Mouse (Mus musculus): Measurements from ENCODE around the gene Lgals3. TPM values are rescaled to one million over a fixed set of nuclear protein-coding genes. Genes with fewer than 3 reads are reported as not detected.

The Lgals3 gene
- polyA plus RNA-seq, 1 experiment from 2014 or later = 5.0 TPM

DNA sequence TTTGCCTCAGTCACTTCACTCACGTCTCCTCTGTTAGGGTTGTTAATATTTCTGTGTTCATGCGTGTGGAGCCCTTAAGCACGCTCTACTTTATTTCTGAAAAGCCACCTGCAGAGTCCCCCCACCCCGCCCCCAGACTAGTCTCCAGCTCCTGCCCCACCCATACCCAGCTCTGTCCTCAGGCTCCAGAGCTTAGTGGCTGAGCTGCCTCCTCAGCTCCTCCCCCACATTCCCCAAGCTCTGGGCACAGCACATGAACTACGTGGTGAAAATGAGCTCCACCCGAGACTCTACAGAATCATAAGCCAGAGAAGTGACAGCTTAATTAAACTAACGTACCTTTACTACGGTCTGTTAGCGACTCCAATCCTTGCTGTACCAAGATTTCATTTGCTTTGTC lies 38.4 kb downstream of the Lgals3 start:
- H3K4me3 ChIP-seq (ENCODE audit: low read depth, low read length) = no peak overlapping the region
- no peak overlapping the region for H3K9ac ChIP-seq (ENCODE audit: low read depth, low read length)
- H3K27ac ChIP-seq (ENCODE audit: low read length) = no peak overlapping the region
- H3K4me2 ChIP-seq (ENCODE audit: low read length) = no peak overlapping the region
- H3K9me3 ChIP-seq (replicated peaks; ENCODE audit: control insufficient read depth, low read length, poor library complexity, severe bottlenecking) = no peaks in the 10 kb centered on the region
- no peaks in the 10 kb centered on the region for H3K27me3 ChIP-seq (ENCODE audit: control insufficient read depth, insufficient read depth, low read depth, low read length)
- no peaks in the 10 kb centered on the region for H3K36me3 ChIP-seq (ENCODE audit: control insufficient read depth, insufficient read depth, low read length)
- H3K4me1 ChIP-seq (ENCODE audit: control insufficient read depth, insufficient read depth, low read length) = no peaks in the 10 kb centered on the region
- 88% methylated on average over 9 of the region's 9 CpGs for WGBS
- ATAC-seq = no peak

DNA sequence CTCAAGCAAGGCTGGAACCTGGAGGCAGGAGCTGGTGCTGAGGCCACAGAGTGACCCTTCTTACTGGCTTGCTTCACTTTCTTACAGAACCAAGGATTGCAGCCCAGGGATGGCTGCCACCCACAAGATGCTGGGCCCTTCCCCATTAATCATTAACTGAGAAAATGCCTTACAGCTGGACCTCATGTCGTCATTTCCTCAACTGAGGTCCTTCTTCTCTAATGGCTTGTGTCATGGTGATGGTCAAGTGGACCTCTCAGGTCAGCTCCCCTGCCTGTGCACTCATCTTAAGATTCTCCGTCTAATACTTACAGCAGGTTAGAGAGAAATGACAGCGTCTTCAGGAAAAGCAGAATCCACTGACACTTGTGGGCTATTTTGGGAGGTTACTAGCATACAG lies 49.8 kb downstream of the Lgals3 start:
- Histone ChIP-seq H3K36me3 (ENCODE audit: control insufficient read depth, insufficient read depth, low read length) (no peaks in the 10 kb centered on the region), H3K4me2 (ENCODE audit: low read length) (peak overlapping the region; percentile 67), H3K4me3 (ENCODE audit: low read depth, low read length) (peak overlapping the region; percentile 36; the same call in 1 of the 2 replicates), H3K4me1 (ENCODE audit: control insufficient read depth, insufficient read depth, low read length) (peaks cover 7% of the 10 kb centered on the region), H3K27ac (ENCODE audit: low read length) (no peak overlapping the region), H3K9ac (ENCODE audit: low read depth, low read length) (no peak overlapping the region), H3K27me3 (ENCODE audit: control insufficient read depth, insufficient read depth, low read depth, low read length) (no peaks in the 10 kb centered on the region), H3K9me3 (replicated peaks; ENCODE audit: control insufficient read depth, low read length, poor library complexity, severe bottlenecking) (no peaks in the 10 kb centered on the region)
- ATAC-seq = peak; percentile 15
- WGBS = 42% methylated on average over 3 of the region's 3 CpGs

DNA sequence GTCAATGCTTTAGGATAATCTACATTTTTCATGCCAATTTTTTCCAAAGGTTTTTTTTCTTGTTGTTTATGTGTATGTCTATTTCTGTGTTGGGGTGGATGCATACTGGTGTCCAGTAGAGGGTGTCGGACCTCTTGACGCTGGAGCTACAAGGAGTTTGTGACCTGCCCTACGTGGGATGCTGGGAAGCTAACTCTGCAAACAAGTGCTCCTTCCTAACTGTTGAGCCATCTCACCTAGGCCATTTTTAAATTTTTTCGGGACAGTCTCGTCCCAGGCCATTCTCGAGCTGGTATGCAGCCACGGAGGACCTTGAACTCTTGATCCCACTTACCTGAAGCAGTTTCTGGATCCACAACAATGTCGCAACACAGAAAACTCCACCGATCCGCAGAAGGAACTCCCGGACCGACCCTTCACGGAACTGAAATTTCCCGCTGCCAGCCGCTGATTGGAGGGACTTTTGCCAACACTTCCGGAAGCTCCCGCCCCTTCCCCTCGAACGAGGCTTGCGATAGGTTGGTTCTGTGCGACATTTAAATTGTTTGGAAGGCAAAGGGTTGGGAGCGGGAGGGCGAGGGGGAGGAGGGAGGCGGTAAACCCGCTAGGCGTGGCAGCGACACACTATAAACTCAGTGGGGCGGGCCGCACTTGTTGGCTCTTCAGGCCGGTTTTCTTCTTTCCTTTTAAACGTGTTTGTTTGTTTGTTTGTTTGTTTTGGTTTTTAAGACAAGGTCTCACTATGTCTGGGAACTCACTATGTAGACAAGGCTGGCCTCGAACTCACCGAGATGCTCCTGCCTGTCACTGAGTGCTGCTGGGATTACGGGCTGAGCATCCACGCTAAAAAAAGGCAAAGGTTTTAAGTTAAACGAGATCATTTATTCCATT lies 50.5 kb downstream of the Lgals3 start, which contains the start of gene Dlgap5:
Dlgap5 (minus strand) TSS at position 633 of the 891 bp plus-strand sequence.
- Histone ChIP-seq H3K4me3 (ENCODE audit: low read depth, low read length) (peak within 1 kb of the TSS; percentile 36), H3K4me1 (ENCODE audit: control insufficient read depth, insufficient read depth, low read length) (peaks cover 7% of the 10 kb centered on the region), H3K36me3 (ENCODE audit: control insufficient read depth, insufficient read depth, low read length) (no peaks in the 10 kb centered on the region), H3K9me3 (replicated peaks; ENCODE audit: control insufficient read depth, low read length, poor library complexity, severe bottlenecking) (no peaks in the 10 kb centered on the region), H3K9ac (ENCODE audit: low read depth, low read length) (peak within 1 kb of the TSS; percentile 1; the same call in 1 of the 2 replicates), H3K4me2 (ENCODE audit: low read length) (peak within 1 kb of the TSS; percentile 67), H3K27ac (ENCODE audit: low read length) (no peak within 1 kb of the TSS), H3K27me3 (ENCODE audit: control insufficient read depth, insufficient read depth, low read depth, low read length) (no peaks in the 10 kb centered on the region)
- ATAC-seq = peak; percentile 98
- under 1% methylated on average over 36 of the region's 36 CpGs for WGBS

DNA sequence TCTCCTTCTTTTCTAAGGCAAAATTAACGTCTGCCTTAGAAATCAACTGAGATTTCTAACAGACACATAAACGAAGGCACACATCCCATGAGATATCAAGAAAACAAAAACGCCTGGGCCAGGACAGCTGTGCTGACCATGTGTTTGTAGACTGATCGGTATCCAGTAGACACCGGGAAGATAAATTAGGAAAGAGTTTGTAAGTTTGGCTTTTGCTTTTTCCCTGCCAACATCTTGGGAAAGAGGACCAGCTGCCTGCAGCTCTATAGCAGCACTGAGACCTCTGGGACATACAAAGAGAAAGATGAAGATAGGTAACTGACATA lies 51.1 kb downstream of the Lgals3 start:
- Histone ChIP-seq H3K4me1 (ENCODE audit: control insufficient read depth, insufficient read depth, low read length) (peaks cover 7% of the 10 kb centered on the region), H3K36me3 (ENCODE audit: control insufficient read depth, insufficient read depth, low read length) (no peaks in the 10 kb centered on the region), H3K27me3 (ENCODE audit: control insufficient read depth, insufficient read depth, low read depth, low read length) (no peaks in the 10 kb centered on the region), H3K27ac (ENCODE audit: low read length) (no peak overlapping the region), H3K9me3 (replicated peaks; ENCODE audit: control insufficient read depth, low read length, poor library complexity, severe bottlenecking) (no peaks in the 10 kb centered on the region), H3K9ac (ENCODE audit: low read depth, low read length) (no peak overlapping the region; the same call in 1 of the 2 replicates), H3K4me3 (ENCODE audit: low read depth, low read length) (peak overlapping the region; percentile 36), H3K4me2 (ENCODE audit: low read length) (peak overlapping the region; percentile 67)
- no peak for ATAC-seq
- 48% methylated on average over 5 of the region's 5 CpGs for WGBS

DNA sequence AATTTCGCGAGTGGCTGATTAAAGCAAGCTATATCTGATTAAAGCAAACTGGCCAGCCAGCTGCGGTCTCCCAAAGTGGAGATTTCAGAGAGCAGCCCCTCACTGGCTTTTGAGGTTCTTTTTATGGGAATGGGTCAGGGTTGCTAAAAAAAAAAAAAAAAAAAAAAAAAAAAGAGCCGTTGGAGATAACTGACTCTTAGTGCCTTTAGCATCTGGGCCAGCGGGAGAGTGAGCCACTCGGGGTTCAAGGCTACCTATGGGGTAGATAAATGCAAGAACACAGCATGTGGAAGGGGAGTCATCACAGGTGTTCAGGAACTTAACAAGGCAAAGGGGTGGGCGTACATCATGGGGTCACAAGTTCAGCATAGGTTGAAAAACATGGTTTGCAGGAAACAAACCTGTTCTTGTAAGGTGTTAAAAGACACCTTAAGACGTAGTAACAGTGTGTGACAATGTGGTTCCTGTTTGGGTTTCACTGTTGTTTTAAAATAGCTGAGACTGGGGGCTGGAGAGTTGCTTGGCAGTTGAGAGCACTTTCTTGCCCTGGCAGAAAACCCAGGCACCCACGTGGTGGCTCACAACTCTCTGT lies 51.6 kb downstream of the Lgals3 start:
- Histone ChIP-seq H3K9ac (ENCODE audit: low read depth, low read length) (no peak overlapping the region), H3K27me3 (ENCODE audit: control insufficient read depth, insufficient read depth, low read depth, low read length) (no peaks in the 10 kb centered on the region), H3K36me3 (ENCODE audit: control insufficient read depth, insufficient read depth, low read length) (no peaks in the 10 kb centered on the region), H3K27ac (ENCODE audit: low read length) (no peak overlapping the region), H3K4me1 (ENCODE audit: control insufficient read depth, insufficient read depth, low read length) (peaks cover 7% of the 10 kb centered on the region), H3K4me2 (ENCODE audit: low read length) (no peak overlapping the region), H3K9me3 (replicated peaks; ENCODE audit: control insufficient read depth, low read length, poor library complexity, severe bottlenecking) (no peaks in the 10 kb centered on the region), H3K4me3 (ENCODE audit: low read depth, low read length) (no peak overlapping the region)
- no peak for ATAC-seq
- WGBS = 84% methylated on average over 9 of the region's 9 CpGs

DNA sequence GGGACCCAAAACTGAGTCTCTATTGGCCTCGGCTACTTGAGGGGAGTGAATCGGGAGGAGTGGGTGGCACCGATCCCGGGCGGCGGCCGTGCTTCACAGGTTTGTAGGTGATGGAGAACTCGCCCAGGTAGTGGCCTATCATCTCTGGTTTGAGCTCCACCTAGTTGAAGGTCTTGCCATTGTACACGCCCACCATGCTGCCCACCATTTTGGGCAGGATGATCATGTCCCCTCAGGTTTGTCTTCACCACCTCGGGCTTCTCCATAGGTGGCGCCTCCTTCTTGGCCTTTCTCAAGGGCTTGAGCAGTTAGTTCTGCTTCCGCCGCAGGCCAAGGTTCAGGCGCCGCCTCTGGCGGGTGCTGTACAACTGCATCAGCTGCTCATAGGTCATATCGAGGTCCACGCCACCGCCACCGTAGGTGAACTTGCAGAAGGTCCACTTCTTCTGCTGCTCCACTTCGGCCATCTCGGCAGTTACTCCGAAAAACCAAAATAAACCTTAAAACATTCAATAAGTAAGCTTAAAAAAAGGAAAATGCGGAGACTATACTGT lies 52.2 kb downstream of the Lgals3 start:
- H3K27ac ChIP-seq (ENCODE audit: low read length) = no peak overlapping the region
- ATAC-seq = no peak
- H3K4me1 ChIP-seq (ENCODE audit: control insufficient read depth, insufficient read depth, low read length) = peaks cover 7% of the 10 kb centered on the region
- H3K9ac ChIP-seq (ENCODE audit: low read depth, low read length) = no peak overlapping the region
- H3K4me3 ChIP-seq (ENCODE audit: low read depth, low read length) = no peak overlapping the region
- no peaks in the 10 kb centered on the region for H3K27me3 ChIP-seq (ENCODE audit: control insufficient read depth, insufficient read depth, low read depth, low read length)
- H3K4me2 ChIP-seq (ENCODE audit: low read length) = no peak overlapping the region
- H3K9me3 ChIP-seq (replicated peaks; ENCODE audit: control insufficient read depth, low read length, poor library complexity, severe bottlenecking) = no peaks in the 10 kb centered on the region
- WGBS = 91% methylated on average over 24 of the region's 24 CpGs
- H3K36me3 ChIP-seq (ENCODE audit: control insufficient read depth, insufficient read depth, low read length) = no peaks in the 10 kb centered on the region

DNA sequence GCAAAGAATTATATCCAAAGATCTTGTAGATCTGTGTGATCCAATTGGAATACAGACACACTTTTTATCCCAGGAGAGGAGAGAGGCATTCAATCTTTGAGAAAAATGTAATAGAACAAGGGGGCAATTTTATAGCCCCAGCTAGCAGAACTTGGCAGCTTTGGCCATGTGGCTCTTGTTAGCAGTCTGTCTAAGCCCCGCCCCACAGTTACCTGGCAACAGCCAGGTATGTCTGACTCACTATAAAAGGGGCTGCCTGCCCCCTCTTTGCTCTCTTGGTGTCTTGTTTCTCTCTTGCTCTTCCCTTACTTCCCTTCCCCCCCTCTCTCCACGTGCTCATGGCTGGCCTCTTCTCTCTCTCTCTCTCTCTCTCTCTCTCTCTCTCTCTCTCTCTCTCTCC lies 54.1 kb downstream of the Lgals3 start:
- ATAC-seq = no peak
- H3K4me3 ChIP-seq (ENCODE audit: low read depth, low read length) = no peak overlapping the region
- 47% methylated on average over 2 of the region's 2 CpGs for WGBS
- H3K27ac ChIP-seq (ENCODE audit: low read length) = no peak overlapping the region
- H3K9ac ChIP-seq (ENCODE audit: low read depth, low read length) = no peak overlapping the region
- H3K4me2 ChIP-seq (ENCODE audit: low read length) = no peak overlapping the region
- no peaks in the 10 kb centered on the region for H3K27me3 ChIP-seq (ENCODE audit: control insufficient read depth, insufficient read depth, low read depth, low read length)
- H3K36me3 ChIP-seq (ENCODE audit: control insufficient read depth, insufficient read depth, low read length) = no peaks in the 10 kb centered on the region
- H3K9me3 ChIP-seq (replicated peaks; ENCODE audit: control insufficient read depth, low read length, poor library complexity, severe bottlenecking) = no peaks in the 10 kb centered on the region
- H3K4me1 ChIP-seq (ENCODE audit: control insufficient read depth, insufficient read depth, low read length) = peaks cover 7% of the 10 kb centered on the region

DNA sequence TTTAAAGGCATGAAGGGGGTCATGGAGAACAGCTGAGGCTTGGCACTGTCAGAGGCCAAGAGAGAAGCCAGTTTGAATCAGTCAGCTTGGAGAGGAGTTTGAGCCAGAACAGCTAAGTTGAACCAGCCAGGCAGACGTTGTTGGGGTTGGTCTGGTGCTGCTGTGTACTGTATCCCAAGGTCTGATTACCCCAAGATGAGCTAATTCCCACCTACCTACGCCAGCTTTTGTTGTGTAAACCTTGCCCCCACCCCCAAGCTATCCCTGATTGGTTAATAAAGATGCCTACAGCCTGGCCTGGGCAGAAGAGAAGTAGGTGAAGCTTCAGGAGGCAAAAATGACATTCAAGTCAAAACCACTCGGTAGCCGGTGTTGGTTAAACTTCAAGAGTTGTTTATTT lies 54.9 kb downstream of the Lgals3 start:
- peaks cover 7% of the 10 kb centered on the region for H3K4me1 ChIP-seq (ENCODE audit: control insufficient read depth, insufficient read depth, low read length)
- no peaks in the 10 kb centered on the region for H3K36me3 ChIP-seq (ENCODE audit: control insufficient read depth, insufficient read depth, low read length)
- H3K27me3 ChIP-seq (ENCODE audit: control insufficient read depth, insufficient read depth, low read depth, low read length) = no peaks in the 10 kb centered on the region
- no peaks in the 10 kb centered on the region for H3K9me3 ChIP-seq (replicated peaks; ENCODE audit: control insufficient read depth, low read length, poor library complexity, severe bottlenecking)
- ATAC-seq = no peak
- no peak overlapping the region for H3K9ac ChIP-seq (ENCODE audit: low read depth, low read length)
- no peak overlapping the region for H3K4me2 ChIP-seq (ENCODE audit: low read length)
- H3K4me3 ChIP-seq (ENCODE audit: low read depth, low read length) = no peak overlapping the region
- 68% methylated on average over 4 of the region's 4 CpGs for WGBS
- H3K27ac ChIP-seq (ENCODE audit: low read length) = no peak overlapping the region

DNA sequence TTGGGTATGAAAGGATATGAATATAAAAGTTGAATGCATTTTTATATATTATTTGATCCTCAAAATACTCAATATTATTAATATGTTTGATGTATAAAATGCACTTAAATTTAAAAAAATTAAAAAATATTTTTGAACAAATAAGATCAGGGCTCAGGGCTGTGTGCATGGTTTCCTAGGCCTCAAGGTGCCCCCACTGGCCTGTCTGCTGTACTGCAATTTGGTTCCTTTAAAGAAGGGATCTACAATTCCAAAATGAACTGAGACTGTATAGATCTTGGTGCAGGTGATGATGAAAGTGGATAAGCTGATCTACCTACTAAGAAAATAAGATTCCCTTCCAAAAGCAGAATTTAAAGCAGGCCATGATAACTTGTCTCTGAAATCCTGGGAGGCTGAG lies 65.4 kb downstream of the Lgals3 start:
- Histone ChIP-seq H3K9me3 (replicated peaks; ENCODE audit: control insufficient read depth, low read length, poor library complexity, severe bottlenecking) (no peaks in the 10 kb centered on the region), H3K27me3 (ENCODE audit: control insufficient read depth, insufficient read depth, low read depth, low read length) (no peaks in the 10 kb centered on the region), H3K4me2 (ENCODE audit: low read length) (no peak overlapping the region), H3K9ac (ENCODE audit: low read depth, low read length) (no peak overlapping the region), H3K36me3 (ENCODE audit: control insufficient read depth, insufficient read depth, low read length) (no peaks in the 10 kb centered on the region), H3K27ac (ENCODE audit: low read length) (no peak overlapping the region), H3K4me3 (ENCODE audit: low read depth, low read length) (no peak overlapping the region), H3K4me1 (ENCODE audit: control insufficient read depth, insufficient read depth, low read length) (no peaks in the 10 kb centered on the region)
- ATAC-seq = no peak

Measured in midbrain, embryonic 16.5 days (tissue).